Mouse (Mus musculus) CH12.LX (cell line): Measurements from ENCODE around the gene Gpr143. TPM values are rescaled to one million over a fixed set of nuclear protein-coding genes. Genes with fewer than 3 reads are reported as not detected.

Experiments used
- DNase-seq: peaks from one replicate; pipeline ENCODE4 v3.0.0-alpha.2; 2013; ENCODE audit errors: extremely low read depth
- H3K27ac ChIP-seq: 2 replicates; pipeline ENCODE4 v1.5.1; 2012; ENCODE audit warnings: low read depth, mild to moderate bottlenecking, control low read depth, moderate library complexity; ENCODE audit not compliant: insufficient read depth
- H3K27me3 ChIP-seq: replicated peaks from 2 replicates; pipeline ENCODE3; 2012; ENCODE audit warnings: inconsistent platforms
- H3K36me3 ChIP-seq, 2 experiments: replicated peaks in 1 of 2; 2 replicates each; pipeline versions ENCODE3 to v1.6.1; 2012; ENCODE audit warnings: inconsistent platforms in 1 of 2, low read length in 1 of 2, mild to moderate bottlenecking in 1 of 2, mixed read lengths in 1 of 2, moderate library complexity in 1 of 2; ENCODE audit not compliant: control insufficient read depth in 1 of 2, insufficient read depth in 1 of 2
- H3K4me1 ChIP-seq, 2 experiments: 2 replicates each; pipeline ENCODE4 v1.6.1; 2012; ENCODE audit warnings: inconsistent platforms in 1 of 2, moderate library complexity in 1 of 2; ENCODE audit not compliant: insufficient read depth in 2 of 2, control insufficient read depth in 1 of 2
- H3K4me2 ChIP-seq: 2 replicates; pipeline ENCODE4 v1.6.1; 2012; ENCODE audit warnings: low read depth, mild to moderate bottlenecking, control low read depth; ENCODE audit not compliant: poor library complexity, insufficient read depth, severe bottlenecking
- H3K4me3 ChIP-seq, 3 experiments: fragments of 150-350 bp in 1 of 3; sonication (generic) in 1 of 3; replicated peaks in 1 of 3; 2 replicates each; pipeline versions ENCODE3 to v1.5.1; 2011 to 2012; ENCODE audit warnings: low read depth in 2 of 3, low read length in 2 of 3, mild to moderate bottlenecking in 2 of 3, moderate library complexity in 2 of 3, control low read depth in 1 of 3, improper control_type of control experiment in 1 of 3, inconsistent platforms in 1 of 3, mixed read lengths in 1 of 3; ENCODE audit not compliant: poor library complexity in 1 of 3
- H3K79me2 ChIP-seq: replicated peaks from 2 replicates; pipeline ENCODE4 v1.6.1; 2012; ENCODE audit warnings: mild to moderate bottlenecking, moderate library complexity; ENCODE audit not compliant: control insufficient read depth, poor library complexity, insufficient read depth, severe bottlenecking; ENCODE audit errors: extremely low read depth
- H3K9ac ChIP-seq: 2 replicates; pipeline ENCODE4 v1.6.1; 2012; ENCODE audit warnings: low read depth, mild to moderate bottlenecking, control low read depth, moderate library complexity; ENCODE audit not compliant: insufficient read depth
- H3K9me3 ChIP-seq: replicated peaks from 2 replicates; pipeline ENCODE3; 2012; ENCODE audit warnings: low read length, inconsistent platforms, mixed read lengths
- BHLHE40 ChIP-seq: IDR thresholded peaks from 2 replicates; pipeline ENCODE4 v1.6.1; 2011; ENCODE audit warnings: mild to moderate bottlenecking, low read depth, low read length, improper control_type of control experiment
- CHD1 ChIP-seq: IDR thresholded peaks from 2 replicates; pipeline ENCODE4 v1.6.1; 2012; ENCODE audit warnings: low read depth, low read length, improper control_type of control experiment, inconsistent platforms
- CHD2 ChIP-seq: IDR thresholded peaks from 2 replicates; pipeline ENCODE4 v1.6.1; 2011; ENCODE audit warnings: low read length, improper control_type of control experiment
- CTCF ChIP-seq, 2 experiments: IDR thresholded peaks in 1 of 2; conservative IDR thresholded peaks in 1 of 2; 2 replicates each; pipeline ENCODE4 v1.5.1; 2011 to 2012; ENCODE audit warnings: low read depth in 2 of 2, low read length in 2 of 2, improper control_type of control experiment in 1 of 2, inconsistent platforms in 1 of 2, mild to moderate bottlenecking in 1 of 2, moderate library complexity in 1 of 2
- E2F4 ChIP-seq: IDR thresholded peaks from 2 replicates; pipeline ENCODE4 v1.6.1; 2011; ENCODE audit warnings: low read depth, low read length, improper control_type of control experiment; ENCODE audit not compliant: insufficient replicate concordance
- EP300 ChIP-seq: IDR thresholded peaks from 2 replicates; pipeline ENCODE4 v1.6.1; 2011; ENCODE audit warnings: low read length, improper control_type of control experiment
- ETS1 ChIP-seq: conservative IDR thresholded peaks from 2 replicates; pipeline ENCODE4 v1.6.1; 2012; ENCODE audit warnings: low read depth, mild to moderate bottlenecking, inconsistent platforms, low read length, improper control_type of control experiment, moderate library complexity
- GABPA ChIP-seq: IDR thresholded peaks from 2 replicates; pipeline ENCODE4 v1.6.1; 2012; ENCODE audit warnings: low read depth, low read length, improper control_type of control experiment, inconsistent platforms; ENCODE audit not compliant: insufficient replicate concordance
- IRF4 ChIP-seq: IDR thresholded peaks from 2 replicates; pipeline ENCODE4 v1.6.1; 2014; ENCODE audit warnings: low read depth, mild to moderate bottlenecking, inconsistent platforms, low read length, improper control_type of control experiment
- KAT2A ChIP-seq: IDR thresholded peaks from 2 replicates; pipeline ENCODE4 v1.6.1; 2012; ENCODE audit warnings: low read length, improper control_type of control experiment, inconsistent platforms; ENCODE audit not compliant: insufficient replicate concordance
- MAX ChIP-seq: IDR thresholded peaks from 2 replicates; pipeline ENCODE4 v1.6.1; 2011; ENCODE audit warnings: low read length, improper control_type of control experiment
- MEF2A ChIP-seq: IDR thresholded peaks from 2 replicates; pipeline ENCODE4 v1.6.1; 2014; ENCODE audit warnings: low read depth, mild to moderate bottlenecking, inconsistent platforms, low read length, improper control_type of control experiment, borderline replicate concordance
- MYC ChIP-seq: IDR thresholded peaks from 2 replicates; pipeline ENCODE4 v1.6.1; 2011; ENCODE audit warnings: low read depth, mild to moderate bottlenecking, improper control_type of control experiment, low read length
- PAX5 ChIP-seq: IDR thresholded peaks from 2 replicates; pipeline ENCODE4 v1.6.1; 2012; ENCODE audit warnings: low read length, inconsistent platforms, mixed read lengths
- POLR2AphosphoS2 ChIP-seq: IDR thresholded peaks from 2 replicates; pipeline ENCODE4 v1.6.1; 2011; ENCODE audit warnings: low read depth, low read length, improper control_type of control experiment
- RAD21 ChIP-seq: IDR thresholded peaks from 2 replicates; pipeline ENCODE4 v1.6.1; 2011; ENCODE audit warnings: low read depth, mild to moderate bottlenecking, low read length, improper control_type of control experiment, moderate library complexity
- RCOR1 ChIP-seq: conservative IDR thresholded peaks from 2 replicates; pipeline ENCODE4 v1.6.1; 2012; ENCODE audit warnings: low read depth, mild to moderate bottlenecking, inconsistent platforms, low read length, improper control_type of control experiment
- SIN3A ChIP-seq: IDR thresholded peaks from 2 replicates; pipeline ENCODE4 v1.6.1; 2012; ENCODE audit warnings: low read length, improper control_type of control experiment, inconsistent platforms
- TBP ChIP-seq: conservative IDR thresholded peaks from 2 replicates; pipeline ENCODE4 v1.6.1; 2011; ENCODE audit warnings: low read depth, low read length, improper control_type of control experiment
- TCF12 ChIP-seq: IDR thresholded peaks from 2 replicates; pipeline ENCODE4 v1.6.1; 2014; ENCODE audit warnings: low read depth, mild to moderate bottlenecking, inconsistent platforms, low read length, improper control_type of control experiment
- USF1 ChIP-seq: IDR thresholded peaks from 2 replicates; pipeline ENCODE4 v1.6.1; 2014; ENCODE audit warnings: low read depth, mild to moderate bottlenecking, inconsistent platforms, low read length, improper control_type of control experiment
- USF2 ChIP-seq: conservative IDR thresholded peaks from 2 replicates; pipeline ENCODE4 v1.6.1; 2011; ENCODE audit warnings: low read depth, low read length, improper control_type of control experiment
- ZC3H11A ChIP-seq: IDR thresholded peaks from 2 replicates; pipeline ENCODE4 v1.6.1; 2012; ENCODE audit warnings: low read depth, mild to moderate bottlenecking, inconsistent platforms, low read length, improper control_type of control experiment
- ZMIZ1 ChIP-seq: IDR thresholded peaks from 2 replicates; pipeline ENCODE4 v1.6.1; 2012; ENCODE audit warnings: low read depth, mild to moderate bottlenecking, inconsistent platforms, low read length, improper control_type of control experiment
- ZNF384 ChIP-seq: IDR thresholded peaks from 2 replicates; pipeline ENCODE4 v1.6.1; 2012; ENCODE audit warnings: low read depth, low read length, improper control_type of control experiment, inconsistent platforms
- dilution Hi-C: fragments of 300-500 bp; cut with MboI; formaldehyde crosslinking; loops from 2 replicates; pipeline ENCODE4 v1.14.3; 2020; ENCODE audit warnings: low sequenced_read_pairs; ENCODE audit not compliant: extremely low pct_unique_long_range_greater_than_20kb, extremely low pct_ligation_motif_present
- in situ Hi-C: fragments of 300-500 bp; cut with MboI; formaldehyde crosslinking; loops from 3 replicates; pipeline ENCODE4 v1.14.3; 2019; ENCODE audit warnings: low sequenced_read_pairs, low pct_ligation_motif_present, low pct_unique_long_range_greater_than_20kb, mixed read lengths
- polyA plus RNA-seq: library from polyadenylated mRNA; unstranded; fragments of >175 nt; gene quantifications from 2 replicates; pipeline ENCODE4 v1.2.1, GENCODE M21; 2012; ENCODE audit warnings: low read depth; ENCODE audit not compliant: insufficient read length
- total RNA-seq, 2 experiments: library from RNA; depleted of rRNA; stranded (reverse); fragments of 300-350 nt in 1 of 2; fragments of >200 nt in 1 of 2; gene quantifications; 2 replicates each; pipeline ENCODE4 v1.2.3; 2012 to 2014

The Gpr143 gene
- total and polyA plus RNA-seq, 3 experiments = not detected

DNA sequence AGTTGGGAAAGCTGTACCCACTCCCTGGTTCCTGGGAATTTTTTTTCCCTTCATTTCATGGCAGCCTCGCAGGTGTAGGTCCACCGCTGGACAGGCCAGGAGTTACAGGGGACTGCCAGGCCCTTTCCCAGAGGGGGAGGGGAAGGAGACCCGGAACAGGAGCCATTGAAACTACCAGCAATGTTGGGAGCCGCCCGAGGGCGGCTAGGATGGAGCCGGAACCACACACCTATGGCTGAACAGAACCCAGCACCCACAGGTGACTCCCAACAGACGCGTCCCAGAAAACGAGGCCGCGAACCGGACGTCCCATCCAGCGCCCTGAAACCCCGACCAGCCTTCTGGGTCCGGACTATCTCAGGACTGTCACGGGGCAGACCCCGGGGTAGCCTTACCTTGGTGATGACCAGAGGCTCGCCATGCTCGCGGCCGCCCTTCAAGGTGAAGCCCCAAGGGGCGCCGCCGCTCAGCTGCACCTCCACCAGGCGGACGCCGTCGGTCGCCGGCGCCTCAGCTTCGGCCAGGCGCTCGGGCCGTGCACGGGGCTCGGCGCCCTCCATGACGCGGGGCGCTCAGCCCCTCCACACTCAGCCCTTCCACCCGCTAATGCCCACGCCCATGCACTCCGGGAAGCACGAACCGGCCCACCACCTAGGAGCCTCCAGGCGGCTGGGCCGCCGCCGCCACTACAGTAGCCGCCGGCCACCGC lies 12.7 kb upstream of the Gpr143 start, which contains the start of gene Shroom2:
Shroom2 (minus strand) TSS at position 575 of the 709 bp plus-strand sequence.
- Histone ChIP-seq H3K27me3 (no peaks in the 10 kb centered on the region), H3K4me3 (no peak within 1 kb of the TSS), H3K79me2 (no peaks in the 10 kb centered on the region), H3K9me3 (peaks cover 2% of the 10 kb centered on the region), H3K27ac (no peak within 1 kb of the TSS), H3K4me2 (no peak within 1 kb of the TSS), H3K9ac (no peak within 1 kb of the TSS), H3K4me1 (no peaks in the 10 kb centered on the region), H3K36me3 (no peaks in the 10 kb centered on the region)
- dilution Hi-C loops = no loop called here
- TF ChIP-seq USF2 = no peak
- no peak for TF ChIP-seq PAX5
- no peak for TF ChIP-seq IRF4
- TF ChIP-seq EP300 = no peak
- TF ChIP-seq ZNF384 = no peak
- TF ChIP-seq ZMIZ1 = no peak
- TF ChIP-seq GABPA = no peak
- TF ChIP-seq BHLHE40 = no peak
- in situ Hi-C loops = no loop called here
- no peak for DNase-seq

DNA sequence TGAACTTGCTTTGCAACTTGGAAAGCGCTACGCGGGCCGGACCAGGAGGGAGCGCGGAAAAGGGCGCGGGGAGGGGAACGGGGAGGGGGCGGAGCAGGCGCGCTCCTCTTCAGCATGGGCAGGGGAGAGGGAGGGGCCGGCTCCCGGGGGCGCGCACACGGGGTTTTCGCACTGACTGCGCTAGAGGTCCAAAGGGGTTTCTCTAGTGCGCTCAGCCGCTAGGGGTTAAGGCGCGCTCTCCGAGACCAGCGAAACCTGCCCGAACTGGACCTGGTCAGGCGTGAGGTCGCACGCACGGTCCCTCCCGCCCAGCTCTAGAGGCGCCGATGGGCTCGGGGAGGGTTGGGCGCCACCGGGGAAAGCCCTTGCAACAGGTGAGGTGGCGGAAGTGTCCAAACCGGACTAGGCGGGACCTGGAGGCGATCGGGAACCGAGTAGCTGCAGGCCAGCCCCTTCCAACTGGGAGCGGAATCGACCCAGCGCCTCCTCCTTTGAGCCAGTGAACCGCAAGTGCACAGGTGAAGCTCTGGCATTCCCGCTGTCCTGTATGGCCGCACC lies 12.0 kb upstream of the Gpr143 start:
- Histone ChIP-seq H3K27ac (no peak overlapping the region), H3K27me3 (no peaks in the 10 kb centered on the region)
- in situ Hi-C loops = no loop called here

GRCm38 (mm10) chrX:152788129-152788528 lies 6.4 kb downstream of the Gpr143 start:
- DNase-seq = no peak
- in situ Hi-C loops = no loop called here

More for the DNA sequence above, 12.0 kb upstream of the Gpr143 start:
- no peaks in the 10 kb centered on the region for H3K36me3 ChIP-seq
- dilution Hi-C loops = no loop called here
- H3K4me3 ChIP-seq = no peak overlapping the region
- no peak overlapping the region for H3K9ac ChIP-seq
- H3K79me2 ChIP-seq = no peaks in the 10 kb centered on the region
- peaks cover 2% of the 10 kb centered on the region for H3K9me3 ChIP-seq
- no peak overlapping the region for H3K4me2 ChIP-seq
- no peak for DNase-seq
- H3K4me1 ChIP-seq = no peaks in the 10 kb centered on the region
- TF ChIP-seq KAT2A (no peak), CTCF (conservative IDR thresholded peaks at IDR 0.05 in 1 of 2, IDR thresholded peaks at IDR 0.05 in 1 of 2; ENCODE audit: low read depth in 2 of 2, low read length in 2 of 2) (no peak), GABPA (no peak), CHD1 (no peak)
- TF ChIP-seq, all 38 proteins: peak for 0

More at GRCm38 (mm10) chrX:152788129-152788528, 6.4 kb downstream of the Gpr143 start:
- no peak overlapping the region for H3K9ac ChIP-seq
- H3K36me3 ChIP-seq = no peaks in the 10 kb centered on the region
- dilution Hi-C loops = no loop called here
- no peaks in the 10 kb centered on the region; a peak in 1 of 4 replicates for H3K4me1 ChIP-seq
- TF ChIP-seq CHD2 = no peak
- TF ChIP-seq RAD21 = no peak
- TF ChIP-seq MEF2A = no peak
- no peak for TF ChIP-seq E2F4
- no peak for TF ChIP-seq TCF12
- TF ChIP-seq RCOR1 = no peak
- TF ChIP-seq MAX = no peak
- TF ChIP-seq MYC = no peak
- no peak for TF ChIP-seq CHD1
- no peak for TF ChIP-seq PAX5
- no peak for TF ChIP-seq SIN3A
- TF ChIP-seq USF1 = no peak
- no peak for TF ChIP-seq ZNF384
- TF ChIP-seq POLR2AphosphoS2 = no peak
- TF ChIP-seq TBP = no peak
- no peak for TF ChIP-seq ZC3H11A
- no peak for TF ChIP-seq ETS1
- H3K27me3 ChIP-seq = no peaks in the 10 kb centered on the region
- H3K79me2 ChIP-seq = no peaks in the 10 kb centered on the region
- H3K4me2 ChIP-seq = no peak overlapping the region
- no peak overlapping the region for H3K4me3 ChIP-seq
- H3K27ac ChIP-seq = no peak overlapping the region
- H3K9me3 ChIP-seq = no peaks in the 10 kb centered on the region
